Mouse (Mus musculus): Measurements from ENCODE around the gene Hdac4. TPM values are rescaled to one million over a fixed set of nuclear protein-coding genes. Genes with fewer than 3 reads are reported as not detected.

Gene Hdac4
- total RNA-seq, 2 experiments from 2014 or later = 37.2 to 39.9 TPM

DNA sequence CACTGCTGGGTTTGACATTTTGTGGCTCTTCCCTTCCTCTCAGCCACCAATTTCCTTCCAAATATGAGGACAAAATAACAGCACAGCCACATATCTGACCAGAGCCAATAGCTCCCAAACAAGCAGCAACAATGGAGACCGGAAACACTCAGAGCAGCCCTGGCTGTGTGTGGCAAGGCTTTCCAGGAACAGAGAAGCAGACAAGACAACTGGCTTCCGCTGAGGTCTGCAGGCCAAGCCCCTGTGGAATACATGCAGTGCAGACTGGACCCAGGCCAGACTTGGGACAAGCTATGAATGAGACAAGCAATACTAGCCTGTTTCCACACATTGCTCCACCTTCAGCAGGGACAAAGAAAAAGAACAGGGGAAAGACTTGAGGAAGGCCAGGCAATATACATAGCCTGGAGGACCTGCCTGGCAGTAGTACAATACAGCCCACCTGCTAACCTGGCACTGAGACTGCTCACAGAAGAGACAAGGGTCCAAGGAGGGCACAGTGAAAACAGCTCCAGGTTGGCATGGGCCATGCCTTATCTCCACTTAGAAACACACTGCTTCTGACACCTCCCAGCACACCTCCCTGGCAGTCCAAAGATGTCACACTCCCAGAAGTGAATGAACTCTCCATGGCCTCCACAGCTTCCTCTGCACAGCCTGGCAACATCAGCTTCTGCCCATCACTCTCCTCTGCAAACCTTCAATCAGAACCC is 58.2 kb downstream of the Hdac4 start:
- intact Hi-C loops (cut with DNase I) = no loop called here
- peak; percentile 85 to 88 for DNase-seq

DNA sequence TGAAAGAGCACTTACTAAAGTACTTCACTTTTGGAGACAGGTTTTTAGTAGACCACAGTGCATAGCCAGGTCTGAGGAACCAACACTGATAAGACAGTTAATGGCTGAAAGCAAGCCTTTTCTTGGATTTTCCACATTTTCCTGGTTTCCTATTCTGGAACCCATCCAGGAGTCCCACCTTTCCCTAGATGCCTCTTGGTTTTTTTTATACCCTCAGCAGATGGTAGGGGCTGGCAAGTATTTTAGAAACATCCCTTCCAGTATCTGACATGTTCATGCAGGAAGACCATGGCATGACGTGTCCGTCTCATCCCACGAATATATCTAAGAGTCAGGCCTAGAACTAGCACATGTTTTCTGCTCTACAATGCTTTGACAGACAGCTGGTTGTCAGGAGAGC is 59.1 kb downstream of the Hdac4 start:
- DNase-seq = no peak
- intact Hi-C loops (cut with DNase I) = no loop called here

DNA sequence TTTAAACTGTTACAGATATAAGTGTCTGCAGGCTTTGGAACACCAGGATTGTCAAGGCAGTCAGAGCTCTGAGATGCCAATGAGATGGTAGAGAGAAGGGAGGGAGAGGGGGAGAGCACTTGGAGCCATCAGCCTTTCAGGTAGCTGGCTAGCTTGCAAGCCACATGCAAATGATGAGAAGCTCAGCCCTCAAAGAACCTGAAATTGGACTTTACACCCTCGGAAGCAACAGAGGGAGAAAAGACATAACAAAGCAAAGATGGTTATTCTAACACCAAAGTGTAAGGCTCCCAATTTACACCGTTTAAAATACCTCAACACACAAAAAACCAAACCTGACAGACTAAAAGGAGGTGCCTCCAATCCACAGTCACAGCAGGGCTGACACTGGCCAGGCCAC is 63.3 kb downstream of the Hdac4 start:
- intact Hi-C loops (cut with DNase I) = no loop called here
- DNase-seq = no peak

DNA sequence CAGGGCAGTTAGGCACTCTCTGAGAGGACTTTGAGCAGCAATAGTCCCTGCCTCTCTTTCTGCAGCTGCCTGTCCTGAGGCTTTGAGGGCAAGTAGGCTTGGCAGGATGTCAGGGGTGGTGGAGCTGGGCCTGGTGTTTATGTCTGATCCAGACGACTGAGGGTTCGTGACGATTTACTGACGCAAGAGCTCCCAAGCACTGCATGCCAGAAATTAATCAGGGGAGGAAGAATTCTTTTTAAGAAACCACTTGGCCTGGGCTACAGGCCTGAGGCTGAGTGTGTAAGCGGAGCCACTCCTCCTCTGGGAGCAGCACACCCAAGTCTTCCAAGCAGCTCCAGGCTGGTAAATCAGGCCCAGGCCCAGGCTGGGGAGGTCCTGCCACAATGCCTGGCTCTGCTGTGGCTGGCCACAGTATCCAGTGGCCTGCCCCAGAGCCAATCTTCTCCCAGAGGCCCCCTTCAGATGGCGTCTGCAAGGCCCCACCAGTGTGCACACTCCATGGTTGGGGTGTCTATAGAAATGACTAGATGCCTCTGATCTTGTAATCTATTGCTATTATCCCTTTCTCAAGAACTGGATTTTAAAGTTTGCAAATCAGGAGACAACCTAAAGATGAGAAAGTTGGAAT is 64.9 kb downstream of the Hdac4 start:
- intact Hi-C loops (cut with DNase I) = loop anchor here (2.0 kb wide), 1 partner anchor 16 kb away; no protein-coding TSS in a partner anchor

DNA sequence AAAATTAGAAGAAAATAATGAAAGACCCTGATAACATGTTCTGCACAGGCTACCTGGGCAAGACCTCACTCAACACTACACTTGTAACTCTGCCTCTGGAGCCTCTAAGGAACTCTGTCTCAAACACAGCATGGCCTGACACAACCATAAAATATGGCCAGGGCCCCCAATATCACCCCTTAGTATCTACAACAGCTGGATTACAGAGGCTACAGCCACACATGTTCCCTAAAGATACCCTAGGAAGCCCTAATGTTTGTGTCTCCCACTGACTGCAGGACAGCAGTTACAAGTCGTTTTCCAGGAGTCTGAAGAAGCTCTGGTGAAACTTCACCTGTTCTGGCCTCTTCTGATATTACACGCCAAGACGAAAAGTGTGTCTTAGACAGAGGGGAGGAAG is 65.7 kb downstream of the Hdac4 start:
- intact Hi-C loops (cut with DNase I) = loop anchor here (2.0 kb wide), 1 partner anchor 15 kb away; no protein-coding TSS in a partner anchor
- no peak for DNase-seq

More for the DNA sequence above, 64.9 kb downstream of the Hdac4 start:
- DNase-seq = peak; percentile 82 to 92

DNA sequence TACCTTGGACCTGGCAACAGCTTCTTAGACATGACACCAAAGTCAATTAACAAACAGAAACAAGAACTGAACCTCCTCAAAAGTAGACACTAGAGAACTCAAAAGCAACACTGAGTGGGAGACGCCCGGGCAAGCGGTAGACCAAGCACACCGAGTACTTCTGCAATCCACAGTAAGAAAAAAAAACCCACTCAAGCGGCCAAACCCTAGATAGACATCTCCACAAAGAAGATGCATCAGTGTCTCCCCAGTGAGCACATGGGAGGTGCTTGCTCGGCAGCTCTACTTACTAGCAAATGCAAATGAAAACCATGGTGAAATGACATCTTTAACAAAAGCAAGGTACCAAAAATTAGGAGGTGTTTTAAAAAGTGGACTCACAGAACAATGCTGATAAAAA is 67.7 kb downstream of the Hdac4 start:
- intact Hi-C loops (cut with DNase I) = no loop called here

DNA sequence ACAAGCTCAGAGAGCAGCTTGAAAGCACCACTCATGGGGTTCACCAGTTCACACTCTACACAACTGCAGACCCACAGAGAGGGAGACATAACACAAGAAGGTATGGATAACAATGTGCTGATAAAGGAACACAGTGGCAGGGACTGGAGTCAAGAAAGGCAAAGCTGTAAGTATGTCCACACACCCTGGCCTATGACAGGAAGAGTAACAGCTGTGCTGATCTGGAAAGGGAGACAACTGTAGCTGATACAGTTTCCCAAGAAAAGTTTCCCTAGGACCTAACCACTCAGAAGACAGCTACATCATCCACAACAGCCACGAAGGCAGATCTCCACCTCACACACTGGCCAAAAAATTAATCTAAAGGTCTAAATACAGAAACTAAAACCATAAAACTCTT is 68.1 kb downstream of the Hdac4 start:
- no peak for DNase-seq
- intact Hi-C loops (cut with DNase I) = no loop called here

More for the DNA sequence above, 67.7 kb downstream of the Hdac4 start:
- no peak for DNase-seq

DNA sequence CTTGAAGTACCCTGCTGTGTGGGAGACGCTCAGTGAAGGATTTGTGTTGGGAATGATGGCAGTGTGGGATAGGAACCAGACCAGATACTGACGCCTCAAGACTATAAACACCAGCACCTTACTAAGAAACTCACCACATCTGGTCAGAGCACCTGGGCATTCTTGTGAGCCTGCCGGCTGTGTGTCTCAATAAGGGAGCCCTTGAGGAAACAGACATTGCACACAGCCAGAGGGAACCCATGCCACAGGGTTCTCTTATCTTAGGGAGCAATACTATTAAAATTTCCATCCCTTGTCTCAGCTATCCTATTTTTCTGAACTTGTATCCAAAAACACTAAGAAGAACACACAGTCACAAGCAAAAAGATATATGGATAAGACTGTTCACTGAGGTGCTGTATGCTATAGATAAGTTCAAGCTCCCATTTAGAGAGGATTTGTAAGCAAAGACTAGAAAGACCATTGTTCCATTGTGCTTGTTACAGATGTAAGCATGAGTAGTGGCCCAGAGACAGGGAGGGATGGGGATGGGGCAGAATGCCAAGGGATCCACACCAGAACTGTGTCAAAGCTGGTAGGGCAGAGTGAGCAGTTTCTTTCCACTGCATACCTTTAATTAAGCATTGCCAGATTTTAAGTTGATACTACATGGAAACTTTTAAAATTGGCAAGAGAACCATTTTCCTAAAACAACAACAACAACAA is 70.8 kb downstream of the Hdac4 start:
- intact Hi-C loops (cut with DNase I) = no loop called here
- no peak for DNase-seq

DNA sequence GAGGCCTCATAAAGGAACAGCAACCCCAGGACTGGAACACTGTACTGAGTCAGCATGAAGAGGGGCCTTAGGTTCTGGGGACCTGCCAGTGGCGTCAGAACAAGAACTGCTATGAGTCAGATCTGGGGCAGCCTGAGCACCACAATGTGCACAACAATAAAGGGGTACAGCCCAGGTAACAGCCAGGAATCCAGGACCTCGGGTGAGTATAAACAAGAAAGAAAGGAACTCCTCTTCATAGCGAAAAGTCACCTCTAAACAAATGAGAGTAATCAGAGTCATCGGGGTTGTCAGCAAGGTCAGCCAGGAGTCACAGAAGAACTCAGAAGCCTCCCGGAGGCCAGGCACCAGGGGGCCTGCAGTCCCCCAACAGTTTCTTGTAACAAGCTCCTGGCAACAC is 76.2 kb downstream of the Hdac4 start:
- intact Hi-C loops (cut with DNase I) = no loop called here
- no peak for DNase-seq

DNA sequence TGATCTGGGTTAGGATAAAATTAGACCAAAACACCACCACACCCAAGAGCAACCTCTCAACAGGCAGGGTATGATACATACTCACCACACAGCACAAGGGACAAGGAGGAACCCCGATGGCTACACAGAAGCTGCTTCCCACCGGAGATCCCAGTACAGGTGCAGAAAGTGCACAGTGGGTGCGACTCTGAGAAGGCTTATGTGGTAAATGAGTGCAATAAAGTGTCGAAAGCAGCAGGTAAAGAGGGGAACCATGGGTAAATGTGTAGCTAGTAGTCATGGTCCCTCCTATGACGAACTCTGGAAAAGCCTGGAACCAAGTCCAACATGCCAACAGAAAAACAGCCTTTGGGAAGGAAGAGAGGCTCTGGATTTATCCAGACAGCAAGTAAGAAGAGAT is 77.9 kb downstream of the Hdac4 start:
- intact Hi-C loops (cut with DNase I) = no loop called here
- DNase-seq = no peak

DNA sequence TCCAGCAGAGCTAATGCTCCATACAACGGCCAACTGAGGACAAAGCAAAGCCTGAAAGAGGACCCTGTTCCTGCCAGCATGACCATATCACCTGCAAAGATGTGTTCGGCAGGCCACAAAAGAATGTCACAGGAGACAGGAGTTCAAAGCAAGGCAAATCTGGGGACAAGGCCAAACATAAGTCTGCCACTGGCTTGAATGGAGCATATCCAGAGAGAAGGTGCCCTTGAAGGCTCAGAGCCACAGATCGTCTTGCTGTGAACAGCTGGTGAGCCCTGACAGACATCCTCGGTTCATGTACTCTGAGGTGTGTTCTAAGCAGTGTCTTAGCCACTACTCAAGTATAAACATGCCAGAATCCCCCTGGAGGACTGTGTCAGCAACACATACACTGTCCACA is 79.3 kb downstream of the Hdac4 start:
- intact Hi-C loops (cut with DNase I) = no loop called here
- DNase-seq = peak; percentile 53 to 73

DNA sequence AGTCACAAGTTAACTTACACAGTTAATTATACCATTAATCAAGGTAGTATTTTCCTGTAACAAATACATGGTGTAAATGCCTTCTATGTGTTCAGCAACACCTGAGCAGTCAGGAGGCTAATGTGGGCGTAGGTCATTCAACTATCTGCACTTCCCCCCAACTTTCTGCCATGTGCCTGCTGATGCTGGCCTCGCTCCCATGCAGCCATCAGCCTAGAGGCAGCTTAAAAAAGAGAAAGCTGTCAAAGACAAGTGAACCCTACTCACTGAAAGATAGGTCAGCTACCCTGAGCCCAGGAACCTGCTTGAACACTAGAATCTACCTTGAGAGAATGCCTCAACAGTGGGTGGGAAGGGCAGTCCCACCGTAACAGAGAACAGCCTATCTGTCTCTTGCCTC is 81.4 kb downstream of the Hdac4 start:
- DNase-seq = no peak
- intact Hi-C loops (cut with DNase I) = loop anchor here (2.0 to 5.0 kb wide), 2 partner anchors 17 to 63 kb away; no protein-coding TSS in a partner anchor

DNA sequence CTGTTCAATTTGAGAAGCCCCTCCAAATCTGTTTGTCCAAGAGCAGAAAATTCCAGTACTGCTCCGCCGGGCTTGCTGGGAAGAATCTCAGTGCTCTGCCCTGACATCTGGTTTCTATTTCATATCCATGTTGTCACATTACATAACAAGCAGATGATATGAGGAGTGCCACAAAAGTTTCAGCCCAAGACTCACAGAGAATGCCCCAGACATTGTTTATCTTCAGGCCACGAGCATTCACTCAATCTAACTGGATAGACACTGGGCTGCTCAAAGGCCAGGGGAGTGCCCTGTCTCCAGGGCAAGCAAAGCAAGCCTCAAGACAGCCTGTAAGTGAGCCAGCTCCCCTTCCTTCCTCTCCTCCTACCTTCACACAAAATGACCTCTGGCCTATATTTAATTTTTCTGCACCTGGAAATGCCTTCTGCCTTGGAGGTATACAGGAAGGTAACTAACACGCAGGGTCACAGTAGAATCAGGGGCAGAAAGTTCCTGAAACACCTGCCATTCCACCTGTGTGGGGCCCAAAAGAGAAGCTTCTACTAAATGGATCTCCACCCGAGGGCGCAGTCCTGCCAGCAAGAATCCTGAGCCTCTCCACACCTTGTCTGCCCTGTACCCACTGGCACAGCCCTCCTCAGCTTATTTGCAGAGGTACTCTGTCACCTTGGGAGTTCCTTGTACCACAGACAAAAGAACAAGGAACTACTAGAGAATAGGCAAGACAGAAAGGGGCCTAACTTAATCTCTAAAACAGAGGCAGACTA is 82.1 kb downstream of the Hdac4 start:
- intact Hi-C loops (cut with DNase I) = loop anchor here (2.0 to 5.0 kb wide), 2 partner anchors 17 to 64 kb away; no protein-coding TSS in a partner anchor
- DNase-seq = peak; percentile 40 to 41

DNA sequence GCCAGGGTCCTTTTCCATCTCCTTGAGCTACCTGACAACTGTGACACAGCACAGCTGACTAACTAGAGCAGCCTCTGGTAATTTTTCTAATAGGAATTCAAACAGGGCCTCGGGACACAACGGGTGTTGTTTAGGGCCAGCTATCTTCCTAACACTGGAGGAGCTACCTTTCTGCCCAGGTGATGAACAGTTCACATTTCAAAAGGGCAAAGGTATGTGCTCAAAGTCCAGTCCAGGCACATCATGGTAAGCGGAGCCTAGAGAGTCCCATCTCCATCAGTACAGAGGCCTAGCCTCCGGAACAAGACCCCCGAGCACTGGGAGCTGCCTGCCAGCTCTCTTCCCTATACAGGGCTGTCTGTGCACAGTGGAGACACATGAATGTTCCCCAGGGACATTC is 82.9 kb downstream of the Hdac4 start:
- intact Hi-C loops (cut with DNase I) = loop anchor here (5.0 kb wide), 1 partner anchor 65 kb away; no protein-coding TSS in a partner anchor
- no peak for DNase-seq

DNA sequence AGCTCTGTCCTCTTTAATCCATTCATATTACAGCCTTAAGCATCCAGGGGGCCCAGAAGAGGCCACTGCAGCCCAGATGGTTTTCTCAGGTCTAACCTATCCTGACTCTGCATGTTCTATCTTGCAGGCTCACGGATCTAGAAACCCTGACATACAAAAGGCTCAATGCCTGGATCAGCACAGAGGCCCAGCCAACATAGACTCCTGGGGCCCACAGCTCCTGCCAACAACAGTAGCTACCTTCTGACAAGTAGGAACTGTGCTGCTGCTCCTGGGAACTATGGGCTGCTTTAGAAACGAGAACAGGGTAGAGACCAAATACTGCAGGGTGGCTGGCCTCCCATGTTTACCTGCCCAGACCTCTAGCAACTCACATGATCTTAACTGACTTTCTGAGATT is 83.9 kb downstream of the Hdac4 start:
- intact Hi-C loops (cut with DNase I) = loop anchor here (5.0 kb wide), 1 partner anchor 66 kb away; no protein-coding TSS in a partner anchor
- DNase-seq = no peak

DNA sequence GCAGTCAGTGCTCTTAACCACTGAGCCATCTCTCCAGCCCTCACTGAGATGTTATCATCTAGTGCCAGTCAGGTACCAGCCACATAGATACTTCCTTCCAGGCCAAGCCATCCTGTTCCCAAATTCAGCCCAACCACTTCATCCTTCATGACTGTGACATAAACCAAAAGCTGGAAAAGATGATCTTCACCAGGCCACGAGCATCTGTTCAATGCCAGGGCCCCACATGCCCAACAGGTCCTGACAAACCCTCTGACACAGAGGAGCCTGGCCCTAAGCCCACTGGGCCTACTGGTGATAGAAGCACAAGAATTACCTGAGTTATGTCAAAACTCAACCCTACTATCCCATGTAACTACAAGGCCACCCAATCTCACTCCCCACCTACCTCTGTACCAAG is 84.5 kb downstream of the Hdac4 start:
- no peak for DNase-seq
- intact Hi-C loops (cut with DNase I) = loop anchor here (5.0 kb wide), 1 partner anchor 66 kb away; no protein-coding TSS in a partner anchor

DNA sequence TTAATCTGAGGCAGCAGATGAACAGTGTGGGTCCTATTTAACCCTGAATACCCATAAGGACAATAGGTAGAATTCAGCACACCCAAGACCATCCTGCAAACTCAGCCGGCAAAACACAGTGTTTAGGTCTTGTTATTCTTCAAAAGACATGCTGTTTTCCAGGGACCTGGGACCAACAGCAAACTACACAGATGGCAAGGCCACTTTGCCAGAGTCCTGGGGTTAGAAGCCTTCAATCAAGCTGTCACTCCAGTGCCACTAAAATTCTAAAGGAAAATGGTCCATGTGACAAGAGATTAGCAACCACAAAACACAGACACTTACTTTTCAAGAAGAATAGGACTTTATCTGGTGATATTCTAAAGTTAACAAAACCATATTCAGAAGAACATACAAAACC is 86.3 kb downstream of the Hdac4 start:
- DNase-seq = no peak
- intact Hi-C loops (cut with DNase I) = no loop called here

DNA sequence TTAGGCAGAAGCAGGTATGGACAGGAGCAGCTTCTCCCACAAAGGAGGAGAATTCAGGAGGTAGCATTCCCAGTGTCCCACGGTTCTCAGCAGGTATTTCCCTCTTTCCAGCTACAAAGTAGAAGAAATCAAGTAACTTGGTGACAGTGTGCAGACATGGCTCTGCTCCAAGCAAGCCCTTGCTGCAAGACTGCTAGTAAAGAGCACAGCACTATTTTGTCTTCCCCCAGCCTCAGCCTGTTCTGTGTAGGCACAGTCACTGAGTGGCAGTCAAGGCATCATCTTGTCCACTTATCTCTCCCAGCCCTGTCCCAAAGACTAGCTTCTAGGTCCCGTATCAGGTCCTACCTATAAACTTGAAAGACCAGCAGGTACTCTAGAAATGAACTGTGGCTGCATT is 86.9 kb downstream of the Hdac4 start:
- DNase-seq = no peak
- intact Hi-C loops (cut with DNase I) = no loop called here

DNA sequence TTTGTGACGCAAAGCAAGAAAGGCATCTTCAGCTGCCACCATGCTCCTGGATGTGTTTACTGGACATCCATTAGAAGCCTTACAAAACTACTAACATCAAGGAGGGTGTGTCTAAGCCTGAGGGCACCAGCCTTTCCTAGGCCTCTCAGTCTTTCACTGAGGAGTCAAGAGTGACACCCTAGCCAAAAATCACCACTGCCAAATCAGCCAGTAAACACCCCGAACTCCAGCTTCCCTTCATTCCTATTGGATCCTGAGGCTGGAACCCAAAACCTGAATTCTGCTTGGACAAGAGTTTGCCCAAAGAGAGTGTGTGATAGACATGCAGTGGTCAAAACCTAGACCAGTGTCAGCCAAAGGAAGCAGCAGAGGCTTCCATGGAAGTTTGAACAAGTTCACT is 87.5 kb downstream of the Hdac4 start:
- no peak for DNase-seq
- intact Hi-C loops (cut with DNase I) = no loop called here

DNA sequence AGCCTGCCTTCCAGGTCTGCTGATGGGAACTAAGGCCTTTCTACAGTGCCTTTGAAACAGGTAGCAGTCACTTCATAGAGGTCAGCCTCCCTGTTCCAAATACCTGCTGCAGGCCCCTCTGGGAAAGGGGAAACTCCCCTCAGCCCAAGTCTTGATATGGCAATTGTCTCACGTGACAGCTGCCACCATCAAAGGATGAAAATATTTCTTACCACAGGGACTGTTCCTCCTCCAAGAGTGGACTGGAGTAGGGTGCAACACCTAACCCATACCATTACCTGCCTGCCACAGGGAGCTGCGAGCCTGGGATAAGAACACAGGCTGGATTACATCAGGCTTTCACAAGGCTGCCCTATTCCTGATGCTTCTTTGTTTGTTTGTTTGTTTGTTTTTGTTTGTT is 88.0 kb downstream of the Hdac4 start:
- intact Hi-C loops (cut with DNase I) = no loop called here
- DNase-seq = no peak

Measured in heart, postnatal 10 days (tissue).